ENCODE assay signal across 16 mouse cellular contexts in genomic region chr10:39589765-39590546, GRCm38 (mm10). TPM values are rescaled to one million over a fixed set of nuclear protein-coding genes. Genes with fewer than 3 reads are reported as not detected.
DNase-seq lines count a peak whose midpoint lies in the region; ATAC-seq and TF ChIP-seq lines count a peak whose summit lies in the region.
"Had no signal": no experiment of that assay in that cellular context is flagged by ENCODE, and none has a peak within 500 bp of the region (broad histone marks: within the 10 kb centered on the region; RNA-seq: fewer than 3 reads in every experiment).

No protein-coding gene starts in this region.

- ATAC-seq in megakaryocyte, adult 5-6 weeks (ENCODE audit: poor library complexity, severe bottlenecking), result peak; percentile 50
- ATAC-seq in liver, embryonic 12.5 days, result no peak

- H3K36me3 ChIP-seq in kidney, adult 2 months (ENCODE audit: control insufficient read depth, insufficient read depth, low read length), result no peaks in the 10 kb centered on the region
- no peaks in the 10 kb centered on the region for H3K36me3 ChIP-seq in liver, embryonic 12.5 days
- H3K36me3 ChIP-seq: forebrain, embryonic 10.5 days had no signal

- H3K4me2 ChIP-seq in liver, embryonic 12.5 days, result no peak overlapping the region
- H3K4me2 ChIP-seq: embryonic facial prominence, embryonic 13.5 days; lung, embryonic 15.5 days had no signal

- no peak for DNase-seq in kidney, adult 2 months
- no peak for DNase-seq in kidney, adult 11 months
- peak; percentile 78 for DNase-seq in A20 (ENCODE audit: low read depth, low spot score)
- DNase-seq in MN1 (ENCODE audit: low spot score), result peak; percentile 89
- DNase-seq in spleen, postnatal 36 days (ENCODE audit: low spot score in 2 of 2), result no peak
- DNase-seq: cerebellum, postnatal 25 days; heart, postnatal 4 days; kidney, adult 18-20 months had no signal

- no peak overlapping the region for H3K9ac ChIP-seq in liver, embryonic 12.5 days
- H3K9ac ChIP-seq: embryonic facial prominence, embryonic 13.5 days; lung, embryonic 15.5 days had no signal

- 58% methylated on average over 19 of the region's 19 CpGs for WGBS in kidney, adult 2 months
- 67% methylated on average over 19 of the region's 19 CpGs for WGBS in liver, embryonic 12.5 days (ENCODE audit: insufficient replicate concordance)

- H3K27me3 ChIP-seq in kidney, adult 2 months (replicated peaks; ENCODE audit: control insufficient read depth, insufficient read depth, low read length), result no peaks in the 10 kb centered on the region
- H3K27me3 ChIP-seq in liver, embryonic 12.5 days (replicated peaks), result peaks cover 5% of the 10 kb centered on the region; the same call in 1 of the 2 replicates
- H3K27me3 ChIP-seq: embryonic facial prominence, embryonic 13.5 days; lung, embryonic 15.5 days had no signal

- TF ChIP-seq CTCF in kidney, adult 2 months (conservative IDR thresholded peaks at IDR 0.05; ENCODE audit: insufficient read depth, insufficient read length, low read depth, low read length), result no peak

- no peaks in the 10 kb centered on the region for H3K4me1 ChIP-seq in kidney, adult 2 months (ENCODE audit: control insufficient read depth, insufficient read depth, low read length)
- H3K4me1 ChIP-seq in liver, embryonic 12.5 days, result no peaks in the 10 kb centered on the region

- no peak overlapping the region for H3K27ac ChIP-seq in kidney, adult 2 months (ENCODE audit: insufficient read depth, low read depth, low read length)
- H3K27ac ChIP-seq in liver, embryonic 12.5 days, result no peak overlapping the region
- H3K27ac ChIP-seq: forebrain, embryonic 10.5 days; lung, embryonic 15.5 days; stomach, postnatal 0 days had no signal

- TF ChIP-seq POLR2A in kidney, adult 2 months (IDR thresholded peaks at IDR 0.05; ENCODE audit: low read depth, low read length), result no peak

- peak overlapping the region; percentile 36; the same call in 1 of the 2 replicates for H3K4me3 ChIP-seq in kidney, adult 2 months (ENCODE audit: insufficient read depth, low read depth, low read length)
- no peak overlapping the region for H3K4me3 ChIP-seq in liver, embryonic 12.5 days
- H3K4me3 ChIP-seq: embryonic facial prominence, embryonic 13.5 days; forebrain, embryonic 10.5 days; lung, embryonic 15.5 days; megakaryocyte, embryonic 14.5 days; myocyte had no signal

- H3K9me3 ChIP-seq in liver, embryonic 12.5 days (replicated peaks), result no peaks in the 10 kb centered on the region
- H3K9me3 ChIP-seq: lung, embryonic 15.5 days had no signal

RNA-seq across cellular contexts. Expression of gene Traf3ip2, which starts 22.8 kb away (rescaled TPM):
- polyA plus RNA-seq in kidney, adult 2 months (2012; rRNA removed), result 10.4 and 12.8 TPM in 2 replicates
- 8.8 and 12.3 TPM in 2 replicates for total RNA-seq in megakaryocyte, adult 5-6 weeks (2015)
- 1.7 and 2.9 TPM in 2 replicates for total RNA-seq in megakaryocyte, adult 5-6 weeks (2017)
- polyA plus RNA-seq in liver, embryonic 12.5 days (2016; fragmentation: Nextera tagmentation; extraction: Ambion mirVana), result 2.1 and 3.1 TPM in 2 replicates

Comparison
In these comparisons a context has a peak if more than half of its experiments do, and no peak if none do; other contexts are left out.
1. DNase-seq: peak in A20 (single experiment) and MN1 (single experiment); none in kidney, adult 2 months (single experiment), kidney, adult 11 months (single experiment) and spleen, postnatal 36 days (0 of 2).